ENCODE assay signal across 19 mouse cellular contexts in genomic region chr1:181555475-181555874, GRCm38 (mm10). TPM values are rescaled to one million over a fixed set of nuclear protein-coding genes. Genes with fewer than 3 reads are reported as not detected.
"Had no signal": no experiment of that assay in that cellular context is flagged by ENCODE, and none has a peak within 500 bp of the region (broad histone marks: within the 10 kb centered on the region; RNA-seq: fewer than 3 reads in every experiment).

No protein-coding gene starts in this region.

- ATAC-seq: hindbrain, postnatal 0 days; intestine, embryonic 16.5 days had no signal

- DNase-seq: gastrocnemius, adult 2 months; gastrocnemius, postnatal 10 days; gastrocnemius, postnatal 25 days; heart, adult 18-20 months; heart, postnatal 14 days; heart, postnatal 36 days; kidney, adult 11 months; kidney, adult 2 months; kidney, adult 9 months; kidney, postnatal 10 days; kidney, postnatal 25 days; kidney, postnatal 4 days; layer of hippocampus, adult 9-11 months; layer of hippocampus, postnatal 36 days; liver; liver, embryonic 13.5 days had no signal

RNA-seq across cellular contexts. Expression of gene Dnah14, which starts 20.9 kb away (rescaled TPM):
- total RNA-seq: gastrocnemius, adult 2 months; heart, adult 18-20 months; heart, postnatal 36 days had no signal

RNA-seq across cellular contexts. Expression of gene Ccdc121, which starts 44.2 kb away (rescaled TPM):
- total RNA-seq: gastrocnemius, adult 2 months; gastrocnemius, postnatal 10 days; gastrocnemius, postnatal 25 days; gastrocnemius, postnatal 4 days; heart, adult 18-20 months; heart, postnatal 14 days; heart, postnatal 36 days had no signal
